Mouse (Mus musculus) hindlimb bud, embryonic 11.5 days (tissue): ENCODE data around the gene Cd81.

Experiments
- DNase-seq: peaks from one replicate; pipeline ENCODE4 v3.0.0-alpha.2; 2012; ENCODE audit warnings: low read depth, low spot score; ENCODE audit errors: extremely low spot score

Gene Cd81

GRCm38 (mm10) chr7:143068882-143069591, 16.5 kb downstream of the Cd81 start, which contains the start of gene Tssc4:
Gene Tssc4, plus strand, starts transcription at chr7:143069249.
- DNase-seq: peak; percentile 99

DNA sequence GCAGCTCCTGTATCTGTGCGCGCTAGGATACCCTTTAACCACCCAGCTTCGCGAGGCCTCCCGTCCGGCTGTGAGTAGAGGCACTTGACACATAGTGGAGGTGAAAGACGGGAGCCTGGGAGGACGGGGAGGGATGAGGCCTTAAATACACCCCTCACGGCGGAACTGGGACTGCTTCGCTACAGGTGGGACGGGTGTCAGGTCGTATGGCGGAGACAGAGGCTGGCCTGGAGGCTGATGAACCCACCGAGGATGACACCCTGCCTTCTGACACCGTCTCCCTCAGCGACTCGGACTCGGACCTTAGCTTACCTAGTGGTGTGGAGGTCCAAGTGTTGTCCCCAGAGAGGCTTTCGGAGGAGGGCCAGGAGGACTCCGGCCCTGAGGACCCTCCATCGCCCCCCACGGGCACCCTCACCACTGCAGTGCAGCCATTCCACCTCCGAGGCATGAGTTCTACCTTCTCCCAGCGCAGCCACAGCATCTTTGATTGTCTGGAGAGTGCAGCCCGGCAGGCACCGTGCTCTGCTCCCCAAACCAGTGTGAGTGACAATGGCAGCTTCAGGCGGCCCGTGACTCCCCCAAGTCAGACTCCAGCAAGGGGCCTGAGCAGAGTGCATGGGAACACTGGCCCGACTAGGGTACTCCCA, 17.3 kb downstream of the Cd81 start:
- DNase-seq: no peak

- DNase-seq: no peak
These were observed 18.0 kb downstream of the Cd81 start for GRCm38 (mm10) chr7:143070506-143071070.

DNA sequence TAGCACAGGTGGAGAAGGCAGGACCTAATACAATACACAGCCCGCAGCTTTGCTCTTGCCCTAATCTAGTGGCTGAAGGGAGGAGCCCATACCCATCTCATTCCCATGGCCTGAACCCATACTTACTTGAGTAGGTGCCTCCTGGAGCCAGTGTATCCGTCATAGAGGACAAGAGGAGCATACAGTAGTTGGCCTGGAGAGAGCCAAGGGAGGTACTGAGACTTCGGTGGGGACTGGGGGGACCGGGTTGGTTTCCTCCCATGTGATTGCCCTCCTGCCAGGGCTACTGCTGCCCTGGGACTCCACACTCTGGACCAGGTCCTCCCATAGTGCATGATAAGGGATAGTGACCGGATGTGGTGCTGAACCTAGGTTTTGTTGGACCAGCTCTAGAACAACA, 20.1 kb downstream of the Cd81 start:
- no peak for DNase-seq

DNA sequence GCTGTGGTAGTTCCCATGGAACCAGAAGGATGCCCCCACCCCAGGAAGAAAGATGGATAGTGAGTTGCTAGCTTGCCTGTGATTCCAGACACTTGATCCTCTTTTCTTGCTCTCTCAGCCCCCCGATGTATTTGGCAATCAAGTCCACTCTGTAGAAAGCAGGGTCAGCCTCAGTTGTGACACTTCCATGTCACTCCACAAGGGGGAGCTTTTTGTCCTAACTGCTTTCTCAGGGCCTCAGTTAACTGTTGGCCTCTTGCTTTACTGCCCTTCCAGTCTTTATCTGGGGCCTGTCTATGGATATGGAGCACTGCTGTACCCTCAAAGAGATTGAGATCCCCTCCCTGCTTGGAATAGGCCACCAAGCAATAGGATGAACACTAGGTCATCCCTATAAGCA, 20.5 kb downstream of the Cd81 start:
- no peak for DNase-seq

DNA sequence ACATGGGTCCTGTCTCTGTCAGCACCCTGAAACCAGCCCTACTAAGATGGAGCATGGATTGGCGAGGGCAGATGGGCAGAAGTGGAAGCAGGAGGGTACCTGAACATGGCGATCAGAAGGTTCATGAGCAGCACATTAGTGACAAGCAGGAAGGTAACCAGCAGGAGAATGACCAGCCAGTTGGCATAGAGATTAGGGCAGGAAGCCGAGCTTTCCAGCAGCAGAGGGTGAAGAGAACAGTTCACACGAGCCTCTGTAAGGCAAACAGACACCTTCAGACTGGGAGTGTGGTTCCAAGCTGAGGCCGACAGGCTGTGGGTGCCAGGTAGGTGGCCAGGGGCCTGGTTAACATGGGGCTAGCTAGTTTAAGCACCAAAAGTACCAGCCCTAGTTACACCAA, 22.9 kb downstream of the Cd81 start:
- no peak for DNase-seq

DNA sequence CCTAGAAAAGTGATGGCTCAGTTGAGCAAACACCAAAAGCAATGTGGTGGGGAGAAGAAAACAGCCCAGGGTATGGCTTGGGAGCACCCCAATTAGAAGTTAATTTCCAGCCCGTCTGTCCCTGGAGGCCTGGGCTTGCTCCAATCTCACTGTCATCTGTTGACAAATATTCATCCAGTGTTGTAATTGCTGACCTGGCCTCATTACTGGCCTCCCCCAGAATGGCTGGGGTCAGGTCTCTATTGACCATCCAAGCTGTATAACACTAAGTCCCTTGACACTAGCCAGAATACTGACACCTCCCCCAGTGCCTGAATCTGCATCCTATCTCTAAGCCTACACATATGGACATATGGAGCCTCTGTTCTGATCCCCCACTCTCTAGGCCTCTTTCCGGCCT, 24.8 kb downstream of the Cd81 start:
- DNase-seq: no peak

DNA sequence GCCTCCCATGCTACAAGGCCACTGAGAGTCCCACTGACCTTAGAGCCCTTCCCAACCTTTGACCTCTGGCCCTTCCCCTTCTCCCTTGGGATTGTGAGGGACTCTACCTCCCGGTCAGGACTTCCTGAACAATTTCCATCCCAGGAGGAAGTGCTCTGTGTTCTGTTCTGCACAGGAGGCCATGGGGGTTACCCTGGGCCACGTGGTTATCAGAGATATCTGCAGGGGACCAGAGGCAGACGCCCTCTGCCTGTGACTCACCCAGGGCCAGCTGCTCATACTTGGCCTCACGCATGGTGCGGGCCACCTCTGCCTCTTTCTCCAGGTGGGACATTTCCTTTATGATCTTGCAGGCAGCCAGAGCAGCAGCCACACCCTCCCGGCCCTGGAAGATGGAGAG, 29.5 kb downstream of the Cd81 start:
- no peak for DNase-seq

- DNase-seq: no peak
These were observed 31.2 kb downstream of the Cd81 start for GRCm38 (mm10) chr7:143083708-143084107.

GRCm38 (mm10) chr7:143086366-143086765, 33.8 kb downstream of the Cd81 start:
- no peak for DNase-seq

DNA sequence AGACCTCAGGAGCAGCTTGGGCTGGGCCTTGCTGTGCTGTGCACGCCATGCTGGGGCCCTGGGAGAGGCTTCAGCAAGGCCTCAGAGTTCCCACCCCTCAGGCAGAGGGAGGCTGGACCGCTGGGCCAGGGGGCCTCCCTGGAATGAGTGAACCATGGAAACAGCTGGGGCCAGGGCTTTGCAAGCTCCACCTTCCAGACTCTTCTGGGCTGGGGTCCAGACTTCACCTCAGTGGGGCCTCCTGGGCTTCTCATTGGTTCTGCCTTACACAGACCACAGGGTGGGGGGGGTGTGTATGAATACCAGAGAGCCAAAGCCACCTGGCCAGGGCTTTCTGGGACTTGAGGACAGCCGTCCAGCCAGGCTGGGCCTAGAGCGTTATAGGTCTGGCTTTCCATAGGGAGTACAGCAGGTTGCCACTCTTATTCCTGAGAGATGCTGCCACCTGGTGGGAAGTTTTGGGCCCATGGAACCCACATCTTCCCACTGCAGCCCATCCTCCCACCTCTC, 34.6 kb downstream of the Cd81 start:
- no peak for DNase-seq

DNA sequence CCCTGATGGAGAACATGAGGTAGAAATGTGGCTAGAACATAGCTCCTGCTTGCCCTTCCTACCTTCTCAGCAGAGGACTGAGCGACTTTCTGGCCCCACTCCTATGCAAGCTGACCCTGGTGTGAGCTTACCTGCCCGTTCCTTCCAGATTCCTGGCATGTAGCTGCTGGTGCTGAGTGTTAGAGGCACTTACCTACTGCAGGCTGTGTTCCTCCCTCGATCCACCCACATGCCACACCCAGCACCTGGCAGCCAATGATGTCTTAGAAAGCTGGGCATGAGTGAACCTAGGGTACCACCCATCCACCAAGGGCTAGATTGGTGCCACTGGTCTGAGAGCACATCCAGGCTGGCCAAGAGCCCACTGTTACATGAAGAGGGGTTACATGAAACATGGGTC, 41.3 kb downstream of the Cd81 start:
- DNase-seq: no peak

DNA sequence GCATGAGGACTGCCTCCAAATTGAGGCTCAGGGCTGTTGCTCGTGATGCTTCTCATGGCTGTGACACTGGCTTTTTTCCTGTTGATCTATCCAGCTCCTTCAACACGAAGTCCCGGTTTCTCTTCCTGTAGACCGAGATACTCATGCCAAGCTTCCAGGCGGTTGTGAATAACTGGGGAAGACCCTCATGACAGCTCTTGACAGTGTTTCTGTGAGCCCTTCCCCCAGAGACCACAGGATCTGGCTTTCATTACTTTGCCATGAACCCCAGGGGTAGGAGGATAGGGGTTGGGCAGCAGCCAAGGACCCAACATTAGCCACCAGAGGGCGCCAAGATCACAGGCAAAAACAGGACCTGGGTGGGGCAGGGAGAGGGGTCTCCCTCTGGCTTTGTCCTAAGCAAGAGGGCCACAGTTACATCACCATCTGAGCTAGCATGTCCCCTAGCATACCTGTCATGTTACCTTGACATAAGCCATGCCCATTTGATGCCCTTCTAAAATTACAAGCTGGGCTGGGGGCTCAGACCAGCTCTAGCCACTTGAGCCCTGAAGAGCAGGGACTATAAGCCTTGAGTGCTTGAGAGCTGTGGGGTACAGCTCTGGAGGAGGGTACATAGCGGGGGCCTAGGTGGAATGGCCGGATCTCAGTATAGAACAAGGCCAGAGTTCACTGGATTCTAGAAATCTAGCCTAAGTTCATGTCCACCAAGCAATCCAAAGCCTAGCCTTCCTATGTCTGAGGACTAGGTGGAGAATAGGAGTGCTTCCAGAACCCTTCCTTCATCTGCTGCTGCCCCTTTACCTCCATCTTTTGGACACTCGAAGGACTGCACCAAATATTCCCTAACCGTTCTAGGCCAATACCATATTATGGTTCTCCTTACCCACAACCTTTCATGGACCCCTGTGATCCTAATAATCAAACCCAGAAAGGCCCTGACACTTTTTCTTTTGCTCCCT, 42.3 kb downstream of the Cd81 start, which contains the start of gene Trpm5:
Gene Trpm5 (minus strand): TSS at position 51 of the 962 bp plus-strand sequence.
- DNase-seq: peak; percentile 46

- no peak for DNase-seq
These were observed 43.0 kb downstream of the Cd81 start for GRCm38 (mm10) chr7:143095554-143095907.

DNA sequence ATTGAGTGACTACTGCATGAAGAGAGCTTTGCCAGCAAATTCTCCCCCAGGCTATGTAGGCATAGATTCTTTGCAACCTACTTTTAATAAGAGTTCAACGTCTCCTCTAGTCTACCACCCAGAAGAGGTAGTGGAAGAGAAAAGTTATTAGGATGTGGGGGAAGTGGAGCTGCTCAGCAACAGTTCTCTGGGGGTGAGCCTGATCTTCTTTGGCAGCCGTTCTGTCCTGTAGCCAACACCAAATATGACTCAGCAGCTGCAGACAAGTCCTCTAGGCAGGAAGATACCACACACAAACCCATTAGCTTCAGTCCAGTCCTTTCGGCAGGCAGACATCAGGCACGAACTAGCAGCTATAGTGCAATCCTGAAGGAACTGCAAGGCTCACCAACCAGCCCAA, 48.2 kb downstream of the Cd81 start:
- DNase-seq: no peak

GRCm38 (mm10) chr7:143105258-143105897, 52.8 kb downstream of the Cd81 start:
- no peak for DNase-seq

GRCm38 (mm10) chr7:143106062-143106461, 53.5 kb downstream of the Cd81 start, which contains the start of gene Kcnq1:
Gene Kcnq1, plus strand, starts transcription at chr7:143106362.
- DNase-seq: no peak

DNA sequence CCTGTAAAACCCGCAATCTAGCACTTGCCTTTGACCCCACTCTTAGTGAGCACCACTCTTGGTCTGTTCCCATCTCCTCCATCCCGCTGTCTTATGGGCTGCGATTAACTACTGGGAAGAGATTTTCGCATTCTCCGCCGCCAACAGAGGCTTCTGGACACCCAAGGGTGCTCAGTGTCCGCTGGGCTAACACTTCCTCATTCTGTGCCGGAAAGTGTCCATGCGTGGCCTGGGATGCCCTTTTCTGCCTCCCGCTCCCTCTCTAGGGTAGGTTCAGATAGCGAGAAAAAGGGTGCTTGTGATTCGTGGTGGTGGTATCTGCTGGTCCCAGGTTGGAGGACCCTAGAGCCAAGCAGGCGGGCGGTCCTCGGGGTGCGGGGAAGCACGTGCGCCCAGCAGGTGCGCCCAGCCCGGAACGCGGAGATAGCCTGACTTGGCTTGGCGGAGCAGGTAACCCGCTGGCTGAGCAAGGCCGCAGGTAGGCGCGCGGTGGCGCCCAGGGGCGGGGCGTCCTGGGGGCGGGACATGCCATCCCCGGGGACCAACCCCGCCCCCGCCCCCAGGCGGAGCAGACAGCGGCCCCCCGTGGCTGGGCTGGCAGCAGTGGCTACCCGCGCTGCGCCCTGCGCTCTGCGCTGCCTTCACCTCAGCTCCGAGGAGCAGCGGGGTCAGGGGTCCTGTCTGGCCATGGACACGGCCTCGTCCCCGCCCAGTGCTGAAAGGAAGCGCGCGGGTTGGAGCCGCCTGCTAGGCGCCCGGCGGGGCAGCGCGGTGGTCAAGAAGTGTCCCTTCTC, 54.3 kb downstream of the Cd81 start:
- no peak for DNase-seq

DNA sequence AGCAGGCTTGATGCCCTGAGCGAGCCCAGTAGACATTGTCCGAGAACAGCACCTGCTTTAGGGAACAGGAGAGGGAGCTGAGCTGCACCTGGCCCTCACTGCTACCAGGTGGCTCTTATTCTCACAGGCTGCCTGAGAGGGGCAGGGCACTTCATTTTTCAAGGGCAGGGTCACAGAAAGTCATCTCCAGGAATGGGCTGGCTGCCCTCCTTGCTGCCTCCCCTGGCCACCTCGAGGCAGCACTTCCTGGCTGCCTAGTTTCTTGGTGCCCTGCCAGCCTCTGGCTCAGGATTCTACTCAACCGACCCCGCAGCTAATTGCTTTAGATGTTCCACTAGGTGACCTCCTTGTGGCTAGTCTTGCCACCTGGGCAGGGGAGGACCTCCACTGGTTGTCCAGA, 55.7 kb downstream of the Cd81 start:
- no peak for DNase-seq
